Mouse (Mus musculus) natural killer cell, adult 2 months (primary cell): ENCODE results near the gene Cyth1.

Experiments
- DNase-seq, 2 experiments: peaks; one replicate each; pipeline ENCODE4 v3.0.0; 2022; ENCODE audit warnings: low spot score in 2 of 2

Cyth1 gene

GRCm38 (mm10) chr11:118225056-118225836, 23.1 kb downstream of the Cyth1 start:
- no peak for DNase-seq

- no peak for DNase-seq
Measured at GRCm38 (mm10) chr11:118223416-118224067, 24.9 kb downstream of the Cyth1 start.

- DNase-seq = no peak
Measured at GRCm38 (mm10) chr11:118222917-118223316, 25.5 kb downstream of the Cyth1 start.

GRCm38 (mm10) chr11:118222351-118222885, 26.0 kb downstream of the Cyth1 start:
- DNase-seq = no peak

GRCm38 (mm10) chr11:118220561-118221262, 27.7 kb downstream of the Cyth1 start:
- peak; percentile 61 to 72 for DNase-seq

GRCm38 (mm10) chr11:118219066-118219465, 29.3 kb downstream of the Cyth1 start:
- no peak for DNase-seq

- no peak for DNase-seq
Measured at GRCm38 (mm10) chr11:118216468-118216867, 31.9 kb downstream of the Cyth1 start.

- DNase-seq = no peak
Measured at GRCm38 (mm10) chr11:118215928-118216458, 32.4 kb downstream of the Cyth1 start.

GRCm38 (mm10) chr11:118212636-118213112, 35.7 kb downstream of the Cyth1 start:
- peak; percentile 50 to 72 for DNase-seq

- peak; percentile 26 to 84 for DNase-seq
Measured at GRCm38 (mm10) chr11:118211749-118212635, 36.4 kb downstream of the Cyth1 start.

GRCm38 (mm10) chr11:118210962-118211361, 37.4 kb downstream of the Cyth1 start:
- DNase-seq = peak in 1 of 2 experiments; percentile 76

- no peak for DNase-seq
Measured at GRCm38 (mm10) chr11:118210116-118210515, 38.3 kb downstream of the Cyth1 start.

- DNase-seq = no peak
Measured at GRCm38 (mm10) chr11:118209376-118209775, 39.0 kb downstream of the Cyth1 start.

- DNase-seq = no peak
Measured at GRCm38 (mm10) chr11:118208672-118209272, 39.6 kb downstream of the Cyth1 start.

- DNase-seq = no peak
Measured at GRCm38 (mm10) chr11:118207424-118208033, 40.9 kb downstream of the Cyth1 start.

- no peak for DNase-seq
Measured at GRCm38 (mm10) chr11:118206267-118206666, 42.1 kb downstream of the Cyth1 start.

- DNase-seq = no peak
Measured at GRCm38 (mm10) chr11:118203469-118203868, 44.9 kb downstream of the Cyth1 start.

GRCm38 (mm10) chr11:118202410-118203233, 45.8 kb downstream of the Cyth1 start:
- DNase-seq = no peak

- no peak for DNase-seq
Measured at GRCm38 (mm10) chr11:118201833-118202409, 46.5 kb downstream of the Cyth1 start.
